Mouse (Mus musculus): ENCODE results near the gene Relch. TPM values are rescaled to one million over a fixed set of nuclear protein-coding genes. Genes with fewer than 3 reads are reported as not detected.

Gene Relch
- 53.8 TPM for polyA plus RNA-seq (2017; shearing (Covaris generic))

GRCm38 (mm10) chr1:105663171-105663961 lies at the start of gene Relch, which contains the start of gene Pign:
TSS of gene Relch (plus strand) at chr1:105663861.
TSS of gene Pign (minus strand) at chr1:105663677.

DNA sequence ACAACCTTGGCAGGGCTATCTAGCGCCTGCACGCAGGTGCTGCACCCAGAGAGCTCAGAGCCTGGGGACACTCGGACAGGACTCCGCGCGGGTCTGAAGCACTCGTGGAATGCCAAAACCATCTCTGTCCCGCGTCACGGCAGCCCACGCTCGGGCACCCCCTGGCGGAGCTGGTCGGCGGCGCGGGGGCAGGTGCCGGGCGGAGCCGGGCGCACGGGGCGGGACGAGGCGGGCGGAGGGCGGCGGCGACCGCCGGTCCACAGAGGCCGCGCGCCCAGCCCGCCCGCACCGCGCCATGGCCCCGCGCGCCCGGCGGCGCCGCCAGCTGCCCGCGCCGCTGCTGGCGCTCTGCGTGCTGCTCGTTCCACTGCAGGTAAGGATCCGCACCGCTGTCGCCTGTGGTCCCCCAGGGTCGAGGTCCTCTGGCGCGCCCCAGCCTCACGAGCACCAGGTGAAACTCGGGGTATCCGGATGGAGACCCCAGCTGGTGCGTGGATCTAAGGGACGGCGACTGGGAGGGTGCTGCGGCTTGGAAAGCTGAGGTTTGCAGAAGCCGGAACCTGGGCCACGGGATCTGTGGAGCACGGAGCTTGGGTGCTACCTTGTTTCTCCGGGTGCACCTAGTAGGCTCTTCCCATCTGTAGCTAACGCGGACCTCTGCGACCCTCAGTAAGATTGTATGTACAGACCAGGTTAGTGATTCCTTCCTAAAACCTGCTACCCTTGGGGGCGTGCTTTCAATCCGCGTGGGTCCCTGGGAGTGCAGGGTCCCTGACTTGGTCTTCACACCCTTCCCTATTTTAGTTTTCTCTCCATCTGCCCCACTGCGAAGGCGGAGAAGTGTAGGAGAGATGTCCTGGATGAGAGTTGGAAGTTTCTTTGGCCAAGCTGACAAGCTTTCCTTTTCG lies 117.0 kb downstream of the Relch start, which contains the start of gene Tnfrsf11a:
Tnfrsf11a (plus strand) TSS at position 262 of the 908 bp plus-strand sequence.

Other genes with a start within 250 kb of the Relch start
- 25.1 TPM for gene Pign, start 184 bp upstream of the Relch start, polyA plus RNA-seq (2017; shearing (Covaris generic))
- gene Tnfrsf11a, start 116.9 kb downstream of the Relch start, polyA plus RNA-seq (2017; shearing (Covaris generic)), result 0.36 TPM